Mouse (Mus musculus): ENCODE data around the gene Clic5. TPM values are rescaled to one million over a fixed set of nuclear protein-coding genes. Genes with fewer than 3 reads are reported as not detected.

The Clic5 gene
- total RNA-seq, 2 experiments from 2014 or later: 13.6 to 22.8 TPM

DNA sequence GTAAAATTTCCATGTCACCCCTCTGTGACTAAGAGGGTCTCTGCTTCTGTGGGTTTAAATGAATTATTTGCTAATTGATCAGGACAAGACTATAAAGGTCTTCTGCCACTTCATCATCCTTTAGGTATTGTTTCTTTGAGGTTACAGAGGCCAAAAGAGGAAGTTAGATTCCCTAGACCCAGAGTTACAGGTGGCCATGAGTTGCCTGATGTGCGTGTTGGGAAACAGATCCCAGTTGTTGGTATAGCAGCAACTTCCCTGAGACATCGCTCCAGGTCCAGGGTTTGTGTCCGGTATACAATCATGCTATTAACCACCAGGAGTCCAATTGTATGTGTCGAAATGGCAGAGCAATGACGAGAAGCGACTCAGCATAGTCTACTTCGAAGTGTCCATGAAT, 81.7 kb downstream of the Clic5 start:
- no peak for DNase-seq

DNA sequence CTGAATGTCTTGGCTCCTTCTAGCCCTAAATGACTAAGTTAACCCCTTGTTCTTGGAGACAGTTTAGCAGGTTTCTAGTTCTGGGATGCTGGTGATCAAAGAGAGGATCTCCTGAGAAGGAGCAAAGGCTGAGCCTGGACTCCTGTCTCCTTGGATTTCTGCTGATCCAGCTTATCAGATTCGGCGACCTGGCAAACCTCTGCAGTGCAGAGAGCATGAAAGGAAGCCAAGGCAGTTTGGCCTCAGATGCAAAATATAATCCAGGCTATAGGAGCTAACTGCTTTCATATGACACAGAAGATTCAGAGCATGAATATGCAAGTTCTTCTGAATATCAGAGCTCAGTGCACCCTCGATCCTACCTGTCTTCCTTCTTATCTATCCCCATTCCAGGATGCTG, 83.0 kb downstream of the Clic5 start:
- no peak for DNase-seq

DNA sequence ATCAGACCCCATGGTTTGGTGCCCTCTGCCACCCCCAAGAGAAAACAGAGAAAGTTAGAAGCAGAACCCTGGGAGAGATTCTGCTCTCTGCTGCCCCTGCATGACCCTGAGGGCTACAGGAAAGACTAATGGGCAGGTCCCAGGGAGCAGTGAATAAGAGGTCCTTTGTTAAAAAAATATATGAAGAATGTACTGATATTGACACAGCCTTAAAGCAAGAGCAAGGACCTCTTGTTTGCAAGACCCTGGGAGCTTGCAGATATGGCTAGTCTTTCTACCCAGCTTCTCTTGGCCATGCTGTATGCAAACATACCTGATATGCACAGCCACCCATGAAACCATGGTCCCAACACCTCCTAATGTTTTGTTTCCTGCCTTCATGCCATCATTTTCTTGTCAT, 86.4 kb downstream of the Clic5 start:
- no peak for DNase-seq

DNA sequence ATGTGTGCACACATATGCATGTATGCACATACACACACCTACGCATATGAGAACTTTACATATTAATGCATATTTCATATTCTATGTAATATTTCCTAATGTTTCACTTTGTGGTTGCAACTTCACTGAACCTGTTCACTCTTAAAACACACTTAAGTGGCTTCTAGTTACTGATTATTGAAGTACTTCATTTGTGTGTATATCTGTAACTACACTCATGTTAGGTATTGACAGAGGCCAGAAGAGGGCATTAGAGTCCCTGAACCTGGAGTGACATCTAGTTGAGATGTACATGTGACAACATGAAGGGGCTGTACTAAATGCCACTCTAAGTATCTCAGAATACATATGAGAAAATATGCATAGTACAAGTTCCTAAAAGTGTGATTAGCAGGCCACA, 99.9 kb downstream of the Clic5 start:
- DNase-seq: no peak

DNA sequence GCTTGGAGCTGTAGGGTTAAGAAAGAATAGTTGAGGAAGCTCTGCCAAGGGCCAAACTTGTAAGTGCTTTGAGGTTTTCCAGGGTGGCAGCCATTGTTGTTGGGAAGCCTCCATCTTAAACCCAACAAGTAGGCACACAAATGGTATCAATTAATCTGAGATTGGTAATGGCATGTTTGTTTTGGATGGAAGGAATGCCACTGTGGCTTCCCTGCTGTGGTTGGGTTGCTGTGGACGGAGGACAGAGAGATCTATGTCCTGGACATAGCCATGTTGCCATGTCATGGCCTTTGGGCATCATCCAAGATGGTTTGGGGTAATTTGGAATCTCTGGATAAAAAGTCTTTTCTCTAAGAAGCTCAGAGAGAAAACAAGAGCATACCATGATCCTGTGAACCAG, 108.8 kb downstream of the Clic5 start:
- DNase-seq: no peak

- DNase-seq: no peak
Observed at GRCm38 (mm10) chr17:44300236-44300635, 111.9 kb downstream of the Clic5 start.

DNA sequence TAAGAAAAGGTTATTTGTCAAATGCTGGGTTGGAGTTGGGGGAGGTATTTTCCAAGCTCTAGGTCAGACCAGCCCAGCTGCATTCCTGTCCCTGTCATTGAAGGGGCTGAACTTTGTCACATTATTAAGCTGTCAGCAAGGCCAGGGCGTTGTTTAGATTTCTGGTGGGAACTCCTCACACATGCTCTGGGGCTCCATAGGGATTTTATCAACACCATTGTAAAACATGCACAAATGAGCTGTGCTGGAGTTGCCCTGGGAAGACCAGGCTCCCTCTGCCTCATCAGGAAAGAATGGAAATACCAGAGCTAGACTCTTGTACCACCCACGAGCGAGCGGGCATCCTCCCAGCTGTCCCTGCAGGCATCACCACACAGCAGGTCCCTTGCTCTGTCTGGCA, 112.3 kb downstream of the Clic5 start:
- DNase-seq: no peak

- no peak for DNase-seq
Observed at GRCm38 (mm10) chr17:44301224-44301811, 112.9 kb downstream of the Clic5 start.

DNA sequence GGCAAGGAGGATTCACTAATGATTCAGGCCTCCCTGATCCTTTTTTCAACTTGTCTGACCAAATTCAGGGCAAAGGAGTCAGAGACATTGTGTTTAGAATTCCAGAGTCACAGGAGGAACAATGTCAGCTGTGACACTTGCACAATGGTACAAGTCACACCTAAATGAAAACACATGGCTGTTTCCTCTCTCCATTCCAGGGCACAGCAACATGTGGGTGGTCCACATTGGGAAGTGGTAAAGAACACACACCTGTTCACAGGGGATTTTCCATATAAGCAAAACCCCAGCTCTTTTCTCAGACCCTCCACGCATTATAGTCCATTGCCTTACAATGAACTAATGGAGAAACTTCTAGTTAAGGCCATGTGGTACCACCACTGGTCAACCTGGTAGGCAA, 115.7 kb downstream of the Clic5 start:
- no peak for DNase-seq

GRCm38 (mm10) chr17:44309914-44310622, 121.7 kb downstream of the Clic5 start:
- no peak for DNase-seq

DNA sequence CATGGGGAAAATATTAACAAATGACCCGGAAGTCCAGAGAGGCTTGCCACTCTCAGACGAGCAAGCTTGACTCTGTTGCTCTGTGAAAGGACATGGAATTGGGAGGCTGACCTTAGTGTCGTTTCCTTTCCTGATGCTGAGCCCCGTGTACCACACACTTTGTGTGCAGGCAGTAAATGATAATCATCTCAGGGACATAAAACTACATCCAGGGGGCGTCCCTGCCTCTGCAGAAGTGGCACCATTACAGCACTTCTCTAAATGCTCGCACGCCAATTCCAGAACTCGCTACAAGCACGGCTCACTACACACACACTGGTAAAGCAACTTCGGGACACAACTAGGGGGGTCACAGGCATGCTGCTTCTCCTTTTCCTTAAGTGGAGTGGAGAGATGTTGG, 136.9 kb downstream of the Clic5 start:
- DNase-seq: no peak

- DNase-seq: no peak
Observed at GRCm38 (mm10) chr17:44327279-44328146, 139.1 kb downstream of the Clic5 start.

DNA sequence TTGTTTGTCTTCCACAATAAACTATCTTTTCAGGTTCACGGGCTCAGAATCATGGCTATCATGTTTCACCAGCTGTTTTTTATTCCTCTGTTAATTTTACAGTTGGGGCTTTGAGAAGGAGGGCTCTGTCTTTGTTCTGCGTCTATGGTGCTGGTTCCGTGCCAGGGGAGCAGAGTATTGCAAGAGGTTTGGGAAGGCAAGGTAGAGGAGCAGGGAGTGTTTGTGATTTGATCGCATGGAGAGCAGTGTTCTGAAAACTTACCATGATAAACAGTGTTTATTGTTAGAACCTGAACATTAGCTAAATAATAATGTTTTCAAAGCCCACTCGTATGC, 139.7 kb downstream of the Clic5 start:
- DNase-seq: no peak

Other genes starting within 250 kb of the Clic5 start
- 10 to 100 TPM; 43.7 to 47.0 TPM for gene Enpp5, start 109.8 kb upstream of the Clic5 start, total RNA-seq (2021)
- 10 to 100 TPM; 10.2 to 12.8 TPM for gene Enpp4, start 82.8 kb upstream of the Clic5 start, total RNA-seq (2021)